In the genomic region with DNA sequence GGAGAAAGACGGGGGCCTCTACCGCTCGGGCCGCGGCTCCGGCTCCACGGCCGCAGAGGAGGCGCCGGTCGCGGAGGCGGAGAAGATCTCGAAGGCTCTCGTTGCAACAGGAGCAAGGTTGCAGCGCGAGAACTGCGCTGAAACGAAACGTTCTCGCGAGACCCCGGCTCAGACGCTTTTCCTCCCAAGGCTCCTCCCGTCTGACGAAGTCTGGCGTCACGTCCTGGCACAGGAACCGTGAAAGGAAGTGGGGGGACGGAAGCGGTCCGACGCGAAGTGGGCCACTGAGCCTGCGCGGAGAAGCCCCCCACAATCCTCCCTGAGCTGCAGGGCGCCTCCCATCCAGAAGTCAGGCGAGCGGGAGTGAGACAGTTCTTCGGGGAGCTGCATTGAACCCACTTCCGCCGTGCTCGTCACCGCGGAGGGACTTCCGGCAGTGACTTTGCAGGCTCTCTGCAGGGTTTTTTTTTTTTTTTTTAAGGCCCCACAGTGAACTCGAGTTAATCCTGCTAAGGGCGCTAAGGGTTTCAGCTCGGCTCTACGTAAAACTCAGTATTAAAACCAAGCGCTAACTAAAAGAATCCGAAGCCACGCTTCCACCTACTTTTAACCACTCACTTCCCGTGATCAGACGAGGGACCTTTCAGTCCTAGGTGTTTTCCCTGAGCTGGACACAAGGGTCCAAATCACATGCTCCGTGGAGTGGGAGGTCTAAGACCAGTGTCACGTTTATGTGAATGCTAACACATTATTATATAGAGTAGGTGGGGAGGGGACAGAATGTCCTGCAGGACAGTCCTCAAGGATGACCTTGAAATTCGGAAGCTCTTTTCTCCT, we compare ENCODE assay signal across 1 mouse cellular context.
A peak's percentile ranks its signal among the peaks of the same experiment; 100 is the strongest.
TF ChIP-seq lines count a peak whose summit lies in the region.

Gene Hspa4 (minus strand): TSS at position 128 of the 837 bp plus-strand sequence.

TF ChIP-seq in MEL, 35 proteins besides CTCF, POLR2A, EP300 and RAD21 (continued from another document):
- TF ChIP-seq ZMIZ1 (IDR thresholded peaks at IDR 0.05; ENCODE audit: low read depth, low read length) (peak; percentile 79), ELF1 (IDR thresholded peaks at IDR 0.05; ENCODE audit: low read depth, low read length) (peak; percentile 96), MEF2A (IDR thresholded peaks at IDR 0.05; ENCODE audit: extremely low read depth, insufficient replicate concordance, low read depth, low read length, poor library complexity, severe bottlenecking) (no peak), SMC3 (IDR thresholded peaks at IDR 0.05; ENCODE audit: low read depth, low read length) (no peak), TBP (IDR thresholded peaks at IDR 0.05; ENCODE audit: low read depth, low read length) (peak; percentile 93), MYB (IDR thresholded peaks at IDR 0.05; ENCODE audit: low read depth, low read length) (no peak), MAFK (IDR thresholded peaks at IDR 0.05; ENCODE audit: borderline replicate concordance, low read depth, low read length) (no peak), ZNF384 (IDR thresholded peaks at IDR 0.05; ENCODE audit: low read depth, low read length) (peak; percentile 99), CHD2 (IDR thresholded peaks at IDR 0.05; ENCODE audit: low read length) (peak; percentile 100)
